Mouse (Mus musculus) testis, adult 2 months (tissue): ENCODE measurements at regions not wholly inside any gene's neighbourhood (a gene's known extent, or its start where the extent isn't known, plus 50 kb on each side); places are given as distances from the start of the nearest gene placed in this dataset.

Experiments used
- H3K27ac ChIP-seq: fragments of 200-500 bp; 2 replicates; pipeline ENCODE4 v1.5.1; 2012; ENCODE audit warnings: low read depth, low read length; ENCODE audit not compliant: control insufficient read depth, insufficient read depth
- H3K27me3 ChIP-seq: fragments of 200-500 bp; 2 replicates; pipeline ENCODE4 v1.6.1; 2012; ENCODE audit warnings: mild to moderate bottlenecking, low read length, moderate library complexity; ENCODE audit not compliant: control insufficient read depth, insufficient read depth
- H3K36me3 ChIP-seq: fragments of 200-500 bp; 2 replicates; pipeline ENCODE4 v1.6.1; 2012; ENCODE audit warnings: mild to moderate bottlenecking, low read length; ENCODE audit not compliant: control insufficient read depth, insufficient read depth
- H3K4me1 ChIP-seq: fragments of 200-500 bp; 2 replicates; pipeline ENCODE4 v1.6.1; 2012; ENCODE audit warnings: low read length; ENCODE audit not compliant: control insufficient read depth, insufficient read depth
- H3K4me3 ChIP-seq: fragments of 200-500 bp; 2 replicates; pipeline ENCODE4 v1.5.1; 2012; ENCODE audit warnings: low read depth, mild to moderate bottlenecking, low read length, moderate library complexity, mixed read lengths; ENCODE audit not compliant: control insufficient read depth
- CTCF ChIP-seq: fragments of 200-500 bp; IDR thresholded peaks from 2 replicates; pipeline ENCODE4 v1.5.1; 2012; ENCODE audit warnings: low read depth, mild to moderate bottlenecking, inconsistent platforms, low read length, moderate library complexity; ENCODE audit not compliant: control insufficient read depth, insufficient read depth, insufficient replicate concordance
- POLR2A ChIP-seq: fragments of 200-500 bp; IDR thresholded peaks from 2 replicates; pipeline ENCODE4 v1.6.1; 2012; ENCODE audit warnings: low read depth, mild to moderate bottlenecking, inconsistent platforms, low read length, moderate library complexity; ENCODE audit not compliant: control insufficient read depth

GRCm38 (mm10) chr2:9593931-9594330, 287.1 kb upstream of the 4930412O13Rik start:
- no peak overlapping the region for H3K27ac ChIP-seq
- no peak overlapping the region for H3K4me3 ChIP-seq
- TF ChIP-seq CTCF (no peak), POLR2A (no peak)
- H3K4me1 ChIP-seq, result no peaks in the 10 kb centered on the region
- H3K27me3 ChIP-seq, result no peaks in the 10 kb centered on the region
- H3K36me3 ChIP-seq, result no peaks in the 10 kb centered on the region

- Histone ChIP-seq H3K4me3 (no peak overlapping the region), H3K36me3 (no peaks in the 10 kb centered on the region), H3K27ac (no peak overlapping the region), H3K27me3 (no peaks in the 10 kb centered on the region), H3K4me1 (no peaks in the 10 kb centered on the region)
- no peak for TF ChIP-seq POLR2A
Measured at GRCm38 (mm10) chr2:9595236-9595850, 285.7 kb upstream of the 4930412O13Rik start.

GRCm38 (mm10) chr2:9596135-9596534, 284.9 kb upstream of the 4930412O13Rik start:
- TF ChIP-seq CTCF (no peak), POLR2A (no peak)
- Histone ChIP-seq H3K27ac (no peak overlapping the region), H3K36me3 (no peaks in the 10 kb centered on the region), H3K27me3 (no peaks in the 10 kb centered on the region), H3K4me3 (no peak overlapping the region), H3K4me1 (no peaks in the 10 kb centered on the region)

GRCm38 (mm10) chr2:9604984-9605383, 276.1 kb upstream of the 4930412O13Rik start:
- H3K4me1 ChIP-seq, result no peaks in the 10 kb centered on the region
- no peak overlapping the region for H3K27ac ChIP-seq
- no peak overlapping the region for H3K4me3 ChIP-seq
- TF ChIP-seq POLR2A (no peak), CTCF (no peak)
- H3K36me3 ChIP-seq, result no peaks in the 10 kb centered on the region
- H3K27me3 ChIP-seq, result no peaks in the 10 kb centered on the region

- H3K36me3 ChIP-seq, result no peaks in the 10 kb centered on the region
- TF ChIP-seq CTCF, result no peak
- no peak for TF ChIP-seq POLR2A
- H3K4me3 ChIP-seq, result no peak overlapping the region
- H3K27me3 ChIP-seq, result no peaks in the 10 kb centered on the region
- H3K27ac ChIP-seq, result no peak overlapping the region
- no peaks in the 10 kb centered on the region for H3K4me1 ChIP-seq
Measured at GRCm38 (mm10) chr2:9607547-9607946, 273.5 kb upstream of the 4930412O13Rik start.

GRCm38 (mm10) chr2:9614415-9614814, 266.6 kb upstream of the 4930412O13Rik start:
- no peak overlapping the region for H3K4me3 ChIP-seq
- no peaks in the 10 kb centered on the region for H3K36me3 ChIP-seq
- TF ChIP-seq CTCF (no peak), POLR2A (no peak)
- no peaks in the 10 kb centered on the region for H3K4me1 ChIP-seq
- no peaks in the 10 kb centered on the region for H3K27me3 ChIP-seq
- no peak overlapping the region for H3K27ac ChIP-seq

GRCm38 (mm10) chr2:9616292-9616691, 264.8 kb upstream of the 4930412O13Rik start:
- no peak overlapping the region for H3K4me3 ChIP-seq
- no peaks in the 10 kb centered on the region for H3K36me3 ChIP-seq
- H3K27ac ChIP-seq, result no peak overlapping the region
- no peaks in the 10 kb centered on the region for H3K4me1 ChIP-seq
- no peaks in the 10 kb centered on the region for H3K27me3 ChIP-seq
- TF ChIP-seq CTCF, result no peak
- TF ChIP-seq POLR2A, result no peak
